ENCODE assay signal across 8 mouse cellular contexts in genomic region chr9:32924333-32924886, GRCm38 (mm10).
"Had no signal": no experiment of that assay in that cellular context is flagged by ENCODE, and none has a peak within 500 bp of the region (broad histone marks: within the 10 kb centered on the region; RNA-seq: fewer than 3 reads in every experiment).

No protein-coding gene starts in this region.

- DNase-seq: kidney, adult 18-20 months; kidney, postnatal 10 days; kidney, postnatal 4 days; left cerebral cortex, postnatal 4 days; lung, adult 18-20 months; midbrain, embryonic 14.5 days; right cerebral cortex, postnatal 14 days; thymus, postnatal 4 days had no signal
